Mouse (Mus musculus) megakaryocyte, adult 5-6 weeks (primary cell): ENCODE measurements around the gene Olfr1048. TPM values are rescaled to one million over a fixed set of nuclear protein-coding genes. Genes with fewer than 3 reads are reported as not detected.
"Not testable (repeated sequence)": the region's sequence is repeated elsewhere in the genome, so short reads cannot be mapped to it uniquely, and the experiment has no call there.

ENCODE experiments used
- ATAC-seq: 2 replicates; pipeline ENCODE4 v1.8.0; 2016; ENCODE audit warnings: mild to moderate bottlenecking, inconsistent platforms; ENCODE audit not compliant: poor library complexity, severe bottlenecking
- total RNA-seq, 2 experiments: library from RNA; stranded (forward) in 1 of 2; stranded (reverse) in 1 of 2; fragments of 153-499, 151-499 nt in 1 of 2; fragments of 221-1000, 200-1000 nt in 1 of 2; gene quantifications; 2 replicates each; pipeline versions ENCODE4 v1.2.3 to v1.2.4; 2015 to 2017

Olfr1048 gene
- total RNA-seq (2015) (not detected in 2 replicates), total RNA-seq (2017) (not detected in 2 replicates)

DNA sequence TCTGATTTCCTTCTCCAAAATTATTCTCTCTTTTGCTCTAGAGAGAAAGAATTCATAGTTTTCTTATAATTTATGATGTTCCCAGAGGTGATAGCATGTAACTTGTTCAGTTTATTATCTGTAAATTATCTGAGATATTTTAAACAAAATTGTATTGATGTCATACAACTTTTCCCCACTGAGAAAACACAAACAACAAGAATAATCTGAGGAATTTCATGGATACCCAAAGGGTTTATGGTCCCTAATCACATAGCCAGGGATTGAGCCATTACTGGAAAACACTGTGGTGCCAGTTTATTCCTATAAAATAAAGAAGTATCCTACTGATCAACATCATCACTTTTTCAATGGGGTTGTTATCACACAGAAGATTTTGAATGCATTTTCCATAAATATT lies at the start of gene Olfr1048:
Gene Olfr1048, minus strand, starts transcription at position 101 of the 400 bp plus-strand sequence.
- no peak for ATAC-seq

DNA sequence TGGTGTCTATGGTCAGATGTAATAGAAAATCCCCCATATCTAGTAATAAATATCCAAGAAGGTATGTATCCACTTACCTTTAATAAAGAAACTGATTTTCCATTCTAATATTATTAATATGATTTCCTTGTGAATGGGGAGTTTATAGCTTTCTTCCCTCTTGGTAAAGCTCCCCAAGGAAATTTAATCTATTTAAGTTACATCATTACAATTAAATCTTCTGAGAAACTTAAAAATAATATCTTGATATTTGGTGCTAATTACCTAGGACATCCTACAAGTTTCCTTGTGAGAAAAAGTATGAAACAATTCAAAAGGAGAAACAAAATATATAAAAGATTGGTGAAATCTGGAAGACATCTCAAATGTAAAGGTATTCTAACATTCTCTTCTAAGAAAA lies 38.9 kb upstream of the Olfr1048 start, which contains the start of gene Olfr1051:
Gene Olfr1051, minus strand, starts transcription at position 101 of the 400 bp plus-strand sequence.
- ATAC-seq: not testable (repeated sequence)

DNA sequence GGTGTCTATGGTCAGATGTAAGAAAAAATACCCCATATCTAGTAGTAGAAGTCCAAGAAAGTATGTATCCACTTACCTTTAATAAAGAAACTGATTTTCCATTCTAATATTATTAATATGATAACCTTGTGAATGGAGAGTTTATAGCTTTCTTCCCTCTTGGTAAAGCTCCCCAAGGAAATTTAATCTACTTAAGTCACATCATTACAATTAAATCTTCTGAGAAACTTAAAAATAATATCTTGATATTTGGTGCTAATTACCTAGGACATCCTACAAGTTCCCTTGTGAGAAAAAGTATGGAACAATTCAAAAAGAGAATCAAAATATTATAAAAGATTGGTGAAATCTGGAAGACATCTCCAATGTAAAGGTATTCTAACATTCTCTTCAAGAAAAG lies 18.1 kb upstream of the Olfr1048 start, which contains the start of gene Olfr1049:
Gene Olfr1049, minus strand, starts transcription at position 101 of the 400 bp plus-strand sequence.
- ATAC-seq: not testable (repeated sequence)

DNA sequence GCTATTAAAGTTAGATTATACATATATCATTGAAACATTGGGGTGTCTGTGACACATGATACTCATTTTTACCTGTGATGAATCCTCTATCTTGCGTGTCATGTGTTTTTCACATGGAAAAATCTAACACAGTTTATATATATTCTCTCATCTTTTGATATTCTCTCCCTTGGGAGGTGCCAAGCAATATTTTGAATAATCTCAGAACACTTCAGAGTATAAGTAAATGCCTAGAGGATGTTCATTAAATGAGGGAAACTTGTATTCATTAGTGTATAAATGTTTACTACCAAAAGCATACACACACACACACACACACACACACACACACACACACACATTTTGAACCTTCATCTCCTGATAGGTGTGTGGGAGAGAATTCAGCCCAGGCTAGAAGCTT lies 8.8 kb downstream of the Olfr1048 start, which contains the start of gene Olfr1047:
Gene Olfr1047, minus strand, starts transcription at position 101 of the 400 bp plus-strand sequence.
- no peak for ATAC-seq

DNA sequence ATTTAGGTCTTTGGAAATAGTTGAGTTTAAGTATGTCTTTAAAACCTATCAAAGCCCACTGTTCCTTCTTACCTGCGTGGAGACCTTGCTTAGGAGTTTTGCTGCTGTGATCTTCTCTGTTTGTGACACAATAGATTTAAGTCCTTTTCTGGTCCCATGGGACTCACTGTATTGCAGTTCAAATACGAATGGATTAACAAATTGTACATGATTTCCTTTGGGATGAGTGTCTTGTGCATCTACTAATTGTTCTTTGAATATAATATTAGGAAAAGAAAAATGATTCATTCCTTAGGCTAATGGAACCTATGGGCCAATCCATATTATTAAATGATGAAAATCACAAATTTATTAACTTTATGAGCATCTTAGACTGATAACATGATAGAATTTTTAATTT lies 20.9 kb downstream of the Olfr1048 start, which contains the start of gene Olfr1046:
Gene Olfr1046, minus strand, starts transcription at position 101 of the 400 bp plus-strand sequence.
- no peak for ATAC-seq

DNA sequence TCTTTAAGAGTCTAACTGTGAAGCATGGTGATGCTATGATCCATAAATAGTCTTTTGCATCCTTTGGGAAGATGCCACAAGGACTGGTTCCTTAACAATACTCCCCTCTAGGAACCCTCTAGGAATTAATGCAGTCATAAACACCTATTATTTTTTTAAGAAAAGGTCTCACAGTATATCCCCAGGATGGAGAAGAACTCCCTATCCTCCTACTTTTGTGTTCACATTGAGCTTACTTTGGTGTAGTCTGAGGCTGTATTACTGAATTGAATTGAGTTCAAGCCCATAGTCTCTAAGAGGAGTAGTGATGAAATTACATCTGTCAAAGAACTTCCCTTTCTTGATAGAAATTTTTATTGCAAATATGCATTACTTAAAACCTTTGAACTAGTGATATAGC lies 37.2 kb downstream of the Olfr1048 start, which contains the start of gene Olfr1045:
Gene Olfr1045, minus strand, starts transcription at position 101 of the 400 bp plus-strand sequence.
- 0 out of 2 replicates have a peak, but pooled peaks have one; percentile 47 for ATAC-seq

DNA sequence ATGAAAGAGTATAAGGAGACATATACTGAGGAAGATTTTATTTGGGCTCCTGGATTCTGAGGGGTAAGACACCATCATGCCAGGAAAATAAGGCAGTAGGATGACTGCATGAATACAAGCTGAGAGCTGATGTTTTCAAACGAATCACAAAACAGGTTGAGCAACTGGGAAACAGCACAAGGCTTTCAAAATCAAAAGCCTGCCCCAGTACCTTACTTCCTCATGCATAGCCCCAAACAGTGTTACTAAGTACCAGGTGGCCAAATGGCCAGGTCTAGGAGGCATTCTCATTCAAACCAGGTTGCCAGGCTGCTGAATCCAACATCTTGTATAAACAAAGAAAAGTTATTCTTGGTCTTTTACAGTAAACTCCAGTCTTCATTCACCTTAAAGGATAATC lies 44.2 kb downstream of the Olfr1048 start:
- ATAC-seq: peak; percentile 87

DNA sequence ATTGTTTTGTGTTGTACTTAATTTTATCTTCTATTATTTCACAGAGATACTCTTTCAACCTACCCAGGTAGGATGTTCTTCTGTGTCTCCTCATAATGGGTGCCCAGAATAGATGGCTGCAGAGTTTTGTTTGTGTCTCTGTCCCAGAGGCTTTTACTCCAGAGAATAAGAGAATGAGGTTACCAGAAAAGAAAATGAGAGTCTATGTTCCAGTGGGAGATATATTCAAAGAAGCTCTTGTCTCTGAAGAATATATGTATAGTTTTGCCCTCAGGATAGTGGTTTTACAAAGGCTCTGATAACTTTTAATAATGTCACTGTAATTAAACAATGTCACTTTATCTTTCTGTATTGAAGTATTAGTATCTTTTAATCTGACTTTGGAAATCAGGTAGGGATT lies 54.5 kb downstream of the Olfr1048 start, which contains the start of gene Olfr52:
Gene Olfr52, minus strand, starts transcription at position 101 of the 400 bp plus-strand sequence.
- ATAC-seq: no peak

Other genes starting within 250 kb of the Olfr1048 start
- not detected in 2 replicates for gene Olfr1031, start 250.0 kb downstream of the Olfr1048 start, total RNA-seq (2015)
- gene Olfr1031, start 250.0 kb downstream of the Olfr1048 start, total RNA-seq (2017): not detected in 2 replicates
- not detected in 2 replicates for gene Olfr1032, start 234.7 kb downstream of the Olfr1048 start, total RNA-seq (2015)
- not detected in 2 replicates for gene Olfr1032, start 234.7 kb downstream of the Olfr1048 start, total RNA-seq (2017)
- gene Olfr1033, start 219.7 kb downstream of the Olfr1048 start, total RNA-seq (2015): 0.09 and 0.45 TPM in 2 replicates
- 0.07 TPM in 1 of 2 replicates, not detected in the other for gene Olfr1033, start 219.7 kb downstream of the Olfr1048 start, total RNA-seq (2017)
- gene Olfr1034, start 194.4 kb downstream of the Olfr1048 start, total RNA-seq (2015): not detected in 2 replicates
- gene Olfr1034, start 194.4 kb downstream of the Olfr1048 start, total RNA-seq (2017): not detected in 2 replicates
- not detected in 2 replicates for gene Olfr1036, start 166.3 kb downstream of the Olfr1048 start, total RNA-seq (2015)
- not detected in 2 replicates for gene Olfr1036, start 166.3 kb downstream of the Olfr1048 start, total RNA-seq (2017)
- not detected in 2 replicates for gene Olfr1037, start 152.9 kb downstream of the Olfr1048 start, total RNA-seq (2015)
- gene Olfr1037, start 152.9 kb downstream of the Olfr1048 start, total RNA-seq (2017): not detected in 2 replicates
- gene Olfr1039, start 104.4 kb downstream of the Olfr1048 start, total RNA-seq (2015): not detected in 2 replicates
- not detected in 2 replicates for gene Olfr1039, start 104.4 kb downstream of the Olfr1048 start, total RNA-seq (2017)
- not detected in 2 replicates for gene Olfr1040, start 93.6 kb downstream of the Olfr1048 start, total RNA-seq (2015)
- gene Olfr1040, start 93.6 kb downstream of the Olfr1048 start, total RNA-seq (2017): not detected in 2 replicates
- gene Olfr1042, start 78.5 kb downstream of the Olfr1048 start, total RNA-seq (2015): not detected in 2 replicates
- gene Olfr1042, start 78.5 kb downstream of the Olfr1048 start, total RNA-seq (2017): not detected in 2 replicates
- not detected in 2 replicates for gene Olfr1043, start 72.8 kb downstream of the Olfr1048 start, total RNA-seq (2015)
- not detected in 2 replicates for gene Olfr1043, start 72.8 kb downstream of the Olfr1048 start, total RNA-seq (2017)
- not detected in 2 replicates for gene Olfr1044, start 62.5 kb downstream of the Olfr1048 start, total RNA-seq (2015)
- gene Olfr1044, start 62.5 kb downstream of the Olfr1048 start, total RNA-seq (2017): not detected in 2 replicates
- gene Olfr52, start 54.6 kb downstream of the Olfr1048 start, total RNA-seq (2015): not detected in 2 replicates
- gene Olfr52, start 54.6 kb downstream of the Olfr1048 start, total RNA-seq (2017): not detected in 2 replicates
- gene Olfr1045, start 37.3 kb downstream of the Olfr1048 start, total RNA-seq (2015): not detected in 2 replicates
- not detected in 2 replicates for gene Olfr1045, start 37.3 kb downstream of the Olfr1048 start, total RNA-seq (2017)
- not detected in 2 replicates for gene Olfr1046, start 21.0 kb downstream of the Olfr1048 start, total RNA-seq (2015)
- gene Olfr1046, start 21.0 kb downstream of the Olfr1048 start, total RNA-seq (2017): not detected in 2 replicates
- not detected in 2 replicates for gene Olfr1047, start 8.9 kb downstream of the Olfr1048 start, total RNA-seq (2015)
- not detected in 2 replicates for gene Olfr1047, start 8.9 kb downstream of the Olfr1048 start, total RNA-seq (2017)
- not detected in 2 replicates for gene Olfr1049, start 18.0 kb upstream of the Olfr1048 start, total RNA-seq (2015)
- 0.37 TPM in 1 of 2 replicates, not detected in the other for gene Olfr1049, start 18.0 kb upstream of the Olfr1048 start, total RNA-seq (2017)
- gene Olfr1051, start 38.8 kb upstream of the Olfr1048 start, total RNA-seq (2015): not detected in 2 replicates
- gene Olfr1051, start 38.8 kb upstream of the Olfr1048 start, total RNA-seq (2017): not detected in 2 replicates
- not detected in 2 replicates for gene Olfr1052, start 52.2 kb upstream of the Olfr1048 start, total RNA-seq (2015)
- gene Olfr1052, start 52.2 kb upstream of the Olfr1048 start, total RNA-seq (2017): not detected in 2 replicates
- gene Olfr1053, start 75.0 kb upstream of the Olfr1048 start, total RNA-seq (2015): not detected in 2 replicates
- gene Olfr1053, start 75.0 kb upstream of the Olfr1048 start, total RNA-seq (2017): not detected in 2 replicates
- not detected in 2 replicates for gene Olfr1054, start 95.1 kb upstream of the Olfr1048 start, total RNA-seq (2015)
- gene Olfr1054, start 95.1 kb upstream of the Olfr1048 start, total RNA-seq (2017): not detected in 2 replicates
- gene Olfr1055, start 110.0 kb upstream of the Olfr1048 start, total RNA-seq (2015): not detected in 2 replicates
- gene Olfr1055, start 110.0 kb upstream of the Olfr1048 start, total RNA-seq (2017): not detected in 2 replicates
- not detected in 2 replicates for gene Olfr1056, start 122.2 kb upstream of the Olfr1048 start, total RNA-seq (2015)
- not detected in 2 replicates for gene Olfr1056, start 122.2 kb upstream of the Olfr1048 start, total RNA-seq (2017)
- gene Olfr1057, start 138.1 kb upstream of the Olfr1048 start, total RNA-seq (2015): not detected in 2 replicates
- not detected in 2 replicates for gene Olfr1057, start 138.1 kb upstream of the Olfr1048 start, total RNA-seq (2017)
- gene Olfr1058, start 148.3 kb upstream of the Olfr1048 start, total RNA-seq (2015): not detected in 2 replicates
- not detected in 2 replicates for gene Olfr1058, start 148.3 kb upstream of the Olfr1048 start, total RNA-seq (2017)
- gene Olfr1061, start 173.8 kb upstream of the Olfr1048 start, total RNA-seq (2015): not detected in 2 replicates
- not detected in 2 replicates for gene Olfr1061, start 173.8 kb upstream of the Olfr1048 start, total RNA-seq (2017)
- gene Olfr1062, start 186.5 kb upstream of the Olfr1048 start, total RNA-seq (2015): not detected in 2 replicates
- not detected in 2 replicates for gene Olfr1062, start 186.5 kb upstream of the Olfr1048 start, total RNA-seq (2017)
- not detected in 2 replicates for gene Olfr1065, start 210.3 kb upstream of the Olfr1048 start, total RNA-seq (2015)
- not detected in 2 replicates for gene Olfr1065, start 210.3 kb upstream of the Olfr1048 start, total RNA-seq (2017)
- gene Olfr1066, start 216.0 kb upstream of the Olfr1048 start, total RNA-seq (2015): not detected in 2 replicates
- not detected in 2 replicates for gene Olfr1066, start 216.0 kb upstream of the Olfr1048 start, total RNA-seq (2017)
- not detected in 2 replicates for gene Olfr228, start 247.1 kb upstream of the Olfr1048 start, total RNA-seq (2015)
- gene Olfr228, start 247.1 kb upstream of the Olfr1048 start, total RNA-seq (2017): not detected in 2 replicates